Comparison of ENCODE assay signal across 9 mouse cellular contexts in genomic region chr11:117359870-117360269, GRCm38 (mm10).
DNase-seq lines count a peak whose midpoint lies in the region; ATAC-seq and TF ChIP-seq lines count a peak whose summit lies in the region.
"Had no signal": no experiment of that assay in that cellular context is flagged by ENCODE, and none has a peak within 500 bp of the region (broad histone marks: within the 10 kb centered on the region; RNA-seq: fewer than 3 reads in every experiment).

No protein-coding gene starts in this region.

- DNase-seq in midbrain, embryonic 14.5 days = peak; percentile 77
- DNase-seq in fibroblast of lung, adult 2 months (ENCODE audit: low read depth) = peak; percentile 51
- peak; percentile 71 to 81 for DNase-seq in kidney, postnatal 25 days
- peak; percentile 49 to 60 for DNase-seq in lung, adult 18-20 months
- peak; percentile 50 for DNase-seq in right cerebral cortex, postnatal 25 days

- H3K4me2 ChIP-seq in midbrain, embryonic 14.5 days (ENCODE audit: low read length) = no peak overlapping the region
- no peak overlapping the region for H3K4me2 ChIP-seq in midbrain, embryonic 13.5 days (replicated peaks)
- H3K4me2 ChIP-seq: stomach, embryonic 15.5 days had no signal

- H3K36me3 ChIP-seq in midbrain, embryonic 14.5 days (ENCODE audit: control insufficient read depth, insufficient read depth, low read length) = peaks cover 75% of the 10 kb centered on the region
- H3K36me3 ChIP-seq in midbrain, embryonic 13.5 days = peaks cover 82% of the 10 kb centered on the region

- no peak overlapping the region for H3K27ac ChIP-seq in midbrain, embryonic 14.5 days (replicated peaks; ENCODE audit: low read depth, low read length)
- H3K27ac ChIP-seq in midbrain, embryonic 13.5 days = no peak overlapping the region
- no peak overlapping the region for H3K27ac ChIP-seq in bone marrow, adult 2 months (ENCODE audit: control insufficient read depth, insufficient read depth, low read depth, low read length, poor library complexity)
- H3K27ac ChIP-seq: stomach, embryonic 15.5 days had no signal

- no peaks in the 10 kb centered on the region for H3K4me1 ChIP-seq in midbrain, embryonic 14.5 days (ENCODE audit: control insufficient read depth, insufficient read depth, low read length)
- no peaks in the 10 kb centered on the region for H3K4me1 ChIP-seq in midbrain, embryonic 13.5 days (replicated peaks)
- H3K4me1 ChIP-seq in bone marrow, adult 2 months (ENCODE audit: control insufficient read depth, insufficient read depth, low read length) = no peaks in the 10 kb centered on the region

- no peaks in the 10 kb centered on the region for H3K9me3 ChIP-seq in midbrain, embryonic 14.5 days (ENCODE audit: control insufficient read depth, low read length)
- no peaks in the 10 kb centered on the region for H3K9me3 ChIP-seq in midbrain, embryonic 13.5 days
- H3K9me3 ChIP-seq: stomach, embryonic 15.5 days had no signal

- TF ChIP-seq CTCF in bone marrow, adult 2 months (IDR thresholded peaks at IDR 0.05; ENCODE audit: control insufficient read depth, insufficient read depth, low read length) = peak; percentile 97

- 73% methylated on average over 5 of the region's 5 CpGs for WGBS in midbrain, embryonic 14.5 days
- WGBS in midbrain, embryonic 13.5 days = 73% methylated on average over 5 of the region's 5 CpGs
- 68% methylated on average over 5 of the region's 5 CpGs for WGBS in bone marrow, adult 2 months

- H3K9ac ChIP-seq in midbrain, embryonic 14.5 days (replicated peaks; ENCODE audit: low read length) = no peak overlapping the region
- H3K9ac ChIP-seq in midbrain, embryonic 13.5 days (replicated peaks) = no peak overlapping the region
- H3K9ac ChIP-seq: stomach, embryonic 15.5 days had no signal

- TF ChIP-seq POLR2A in bone marrow, adult 2 months (IDR thresholded peaks at IDR 0.05; ENCODE audit: borderline replicate concordance, control insufficient read depth, low read depth, low read length) = no peak

- H3K4me3 ChIP-seq in midbrain, embryonic 14.5 days (replicated peaks; ENCODE audit: low read depth, low read length) = no peak overlapping the region
- H3K4me3 ChIP-seq in midbrain, embryonic 13.5 days (replicated peaks) = no peak overlapping the region
- H3K4me3 ChIP-seq in bone marrow, adult 2 months (replicated peaks; ENCODE audit: control insufficient read depth, low read depth, low read length) = no peak overlapping the region
- H3K4me3 ChIP-seq: stomach, embryonic 15.5 days had no signal

- ATAC-seq in midbrain, embryonic 14.5 days (ENCODE audit: low FRiP score, low TSS enrichment) = no peak
- ATAC-seq in midbrain, embryonic 13.5 days = no peak
- ATAC-seq in inflammation-experienced regulatory T-cells, adult 6 months = no peak

- no peaks in the 10 kb centered on the region for H3K27me3 ChIP-seq in midbrain, embryonic 14.5 days (ENCODE audit: control insufficient read depth, insufficient read depth, low read length)
- H3K27me3 ChIP-seq in midbrain, embryonic 13.5 days = no peaks in the 10 kb centered on the region
- H3K27me3 ChIP-seq: stomach, embryonic 15.5 days had no signal
